Mouse (Mus musculus): ENCODE measurements around the gene Prkci. TPM values are rescaled to one million over a fixed set of nuclear protein-coding genes. Genes with fewer than 3 reads are reported as not detected.

Prkci gene
- polyA plus RNA-seq, 1 experiment from 2014 or later: 29.5 TPM

DNA sequence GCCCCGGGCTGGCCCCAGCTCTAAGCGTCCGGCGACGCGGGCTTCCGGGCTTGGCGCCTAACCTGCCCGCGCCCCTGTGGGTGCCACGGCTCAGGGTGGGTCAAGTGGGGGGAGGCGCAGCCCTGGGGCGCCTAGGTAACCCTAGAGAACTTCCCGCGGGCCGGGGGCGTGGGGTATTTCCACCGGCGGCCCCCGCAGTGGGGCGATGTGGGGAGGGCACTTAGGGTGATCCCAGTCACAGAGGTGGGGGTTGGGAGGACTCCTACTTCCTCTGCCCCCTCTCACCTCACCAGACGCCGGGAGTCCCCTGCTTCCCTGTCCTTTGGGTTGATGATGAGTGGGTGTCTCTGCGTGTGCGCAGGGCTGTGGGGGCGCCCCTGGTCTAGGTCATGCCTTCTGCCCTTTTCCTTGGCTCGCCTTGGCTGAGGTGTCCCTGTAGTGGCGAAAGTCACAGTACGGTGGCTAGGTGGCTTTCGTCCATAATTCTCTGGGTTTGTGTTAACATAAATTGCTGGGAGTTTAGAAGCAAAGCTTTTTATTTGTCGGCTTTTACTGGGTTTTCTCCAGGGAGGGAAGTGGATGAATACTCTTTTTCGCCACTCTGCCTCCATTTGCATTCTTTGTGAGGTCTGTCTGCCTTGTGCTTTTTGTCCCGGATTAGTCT lies 100.1 kb downstream of the Prkci start:
- peak overlapping the region; percentile 95 for H3K9ac ChIP-seq (ENCODE audit: low read depth, low read length)
- H3K9me3 ChIP-seq (replicated peaks; ENCODE audit: low read length): no peaks in the 10 kb centered on the region
- H3K36me3 ChIP-seq (ENCODE audit: insufficient read depth, low read length): no peaks in the 10 kb centered on the region
- ATAC-seq (replicated peaks; ENCODE audit: low FRiP score, low read depth) (peak; percentile 1; the same call in 1 of the 2 replicates), DNase-seq (ENCODE audit: low spot score) (peak; percentile 65)
- no peaks in the 10 kb centered on the region for H3K27me3 ChIP-seq (ENCODE audit: insufficient read depth, low read length)
- no peak for TF ChIP-seq CTCF (IDR thresholded peaks at IDR 0.05; ENCODE audit: low read depth)
- H3K4me3 ChIP-seq (replicated peaks; ENCODE audit: low read depth, low read length): peak overlapping the region; percentile 98
- peak overlapping the region; percentile 99 for H3K27ac ChIP-seq
- H3K4me1 ChIP-seq (replicated peaks; ENCODE audit: insufficient read depth, low read length): peaks cover 11% of the 10 kb centered on the region
- WGBS: under 1% methylated on average over 28 of the region's 33 CpGs
- H3K4me2 ChIP-seq (ENCODE audit: low read length): peak overlapping the region; percentile 86

DNA sequence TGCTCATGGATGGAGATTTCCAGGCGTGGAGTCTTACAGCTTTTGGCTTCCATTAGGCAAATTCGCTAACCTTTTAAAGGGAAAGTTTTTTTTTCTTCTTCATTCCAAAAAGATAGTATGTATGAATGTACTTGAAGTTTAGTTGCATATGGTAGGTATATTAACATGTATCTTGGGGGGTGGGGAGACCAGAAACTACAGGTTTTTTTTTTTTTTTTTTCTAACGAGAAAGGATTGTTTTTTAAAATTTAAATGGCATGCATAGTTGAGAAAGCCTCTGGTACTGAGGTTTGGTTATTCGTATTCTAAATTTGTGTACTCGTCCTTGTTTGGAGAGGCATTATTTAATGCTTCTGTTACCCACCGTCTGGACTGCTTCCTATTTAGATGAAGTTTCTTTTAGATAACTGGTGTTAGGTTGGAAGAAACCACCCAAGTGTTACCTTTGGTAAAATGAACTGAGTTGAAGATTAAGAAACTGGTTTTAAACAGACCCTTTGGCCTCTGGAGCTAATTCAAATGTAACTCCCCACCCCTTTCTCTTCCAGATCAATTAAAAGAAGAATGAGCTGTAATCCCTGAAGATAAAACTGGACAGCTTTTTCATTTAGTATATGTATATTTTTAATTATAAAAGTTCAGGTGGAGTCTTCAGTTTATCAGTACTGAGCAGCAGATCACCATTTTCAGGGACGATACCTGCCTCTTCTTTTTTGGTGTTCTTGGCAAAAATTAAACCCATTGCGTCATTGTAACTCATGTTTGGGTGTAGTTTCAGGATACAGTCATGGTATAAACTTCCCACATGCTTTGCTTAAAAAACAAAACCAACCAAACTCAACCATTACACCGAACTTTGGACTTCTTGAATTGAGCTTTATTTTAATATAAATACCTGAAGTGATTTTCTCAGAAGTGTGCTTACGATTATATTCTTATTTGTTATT lies 100.9 kb downstream of the Prkci start:
- WGBS: 39% methylated on average over 10 of the region's 10 CpGs
- Histone ChIP-seq H3K4me3 (replicated peaks; ENCODE audit: low read depth, low read length) (peak overlapping the region; percentile 98), H3K9ac (ENCODE audit: low read depth, low read length) (peak overlapping the region; percentile 95), H3K4me2 (ENCODE audit: low read length) (peak overlapping the region; percentile 86), H3K27me3 (ENCODE audit: insufficient read depth, low read length) (no peaks in the 10 kb centered on the region), H3K27ac (peak overlapping the region; percentile 99), H3K9me3 (replicated peaks; ENCODE audit: low read length) (no peaks in the 10 kb centered on the region), H3K4me1 (replicated peaks; ENCODE audit: insufficient read depth, low read length) (peaks cover 11% of the 10 kb centered on the region), H3K36me3 (ENCODE audit: insufficient read depth, low read length) (no peaks in the 10 kb centered on the region)
- DNase-seq (ENCODE audit: low spot score) (no peak), ATAC-seq (replicated peaks; ENCODE audit: low FRiP score, low read depth) (no peak)
- TF ChIP-seq CTCF (IDR thresholded peaks at IDR 0.05; ENCODE audit: low read depth): no peak

DNA sequence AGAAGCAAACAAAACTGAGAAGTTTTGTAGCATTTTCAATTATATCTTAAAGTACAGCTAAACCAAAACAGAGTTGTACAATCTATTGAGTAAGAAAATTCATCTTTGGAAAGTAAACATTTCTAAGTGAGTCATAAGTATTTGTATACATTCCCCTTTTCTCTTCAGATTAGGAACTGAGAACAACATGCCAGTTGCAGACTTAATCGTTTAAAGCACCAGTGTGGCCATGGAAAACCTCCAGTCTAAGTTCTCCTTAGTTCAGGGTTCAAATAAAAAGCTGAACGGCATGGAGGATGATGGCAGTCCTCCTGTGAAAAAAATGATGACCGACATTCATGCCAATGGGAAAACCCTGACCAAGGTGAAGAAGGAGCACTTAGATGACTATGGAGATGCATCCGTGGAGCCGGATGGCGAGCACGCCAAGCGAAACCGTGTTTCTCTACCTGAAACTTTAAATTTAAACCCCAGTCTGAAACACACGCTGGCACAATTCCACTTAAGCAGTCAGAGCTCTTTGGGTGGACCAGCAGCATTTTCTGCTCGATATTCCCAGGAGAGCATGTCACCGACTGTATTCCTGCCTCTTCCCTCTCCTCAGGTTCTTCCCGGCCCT lies 101.7 kb downstream of the Prkci start:
- Histone ChIP-seq H3K4me1 (replicated peaks; ENCODE audit: insufficient read depth, low read length) (peaks cover 11% of the 10 kb centered on the region), H3K4me2 (ENCODE audit: low read length) (peak overlapping the region; percentile 27; the same call in 1 of the 2 replicates), H3K4me3 (replicated peaks; ENCODE audit: low read depth, low read length) (no peak overlapping the region), H3K36me3 (ENCODE audit: insufficient read depth, low read length) (no peaks in the 10 kb centered on the region), H3K27ac (no peak overlapping the region), H3K9ac (ENCODE audit: low read depth, low read length) (no peak overlapping the region), H3K9me3 (replicated peaks; ENCODE audit: low read length) (no peaks in the 10 kb centered on the region), H3K27me3 (ENCODE audit: insufficient read depth, low read length) (no peaks in the 10 kb centered on the region)
- 80% methylated on average over 13 of the region's 13 CpGs for whole genome bisulfite sequencing
- no peak for TF ChIP-seq CTCF (IDR thresholded peaks at IDR 0.05; ENCODE audit: low read depth)
- ATAC-seq (replicated peaks; ENCODE audit: low FRiP score, low read depth) (no peak), DNase-seq (ENCODE audit: low spot score) (no peak)

DNA sequence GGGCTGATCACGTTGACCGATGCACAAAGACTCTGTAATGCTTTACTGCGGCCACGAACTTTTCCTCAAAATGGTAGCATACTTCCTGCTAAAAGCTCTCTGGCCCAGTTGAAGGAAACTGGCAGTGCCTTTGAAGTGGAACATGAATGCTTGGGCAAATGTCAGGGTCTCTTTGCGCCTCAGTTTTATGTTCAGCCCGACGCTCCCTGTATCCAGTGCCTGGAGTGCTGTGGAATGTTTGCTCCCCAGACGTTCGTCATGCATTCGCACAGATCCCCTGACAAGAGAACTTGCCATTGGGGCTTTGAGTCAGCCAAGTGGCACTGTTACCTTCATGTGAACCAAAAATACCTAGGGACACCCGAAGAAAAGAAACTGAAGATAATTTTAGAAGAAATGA lies 102.4 kb downstream of the Prkci start:
- no peak overlapping the region for H3K9ac ChIP-seq (ENCODE audit: low read depth, low read length)
- ATAC-seq (replicated peaks; ENCODE audit: low FRiP score, low read depth): no peak
- peak overlapping the region; percentile 27; the same call in 1 of the 2 replicates for H3K4me2 ChIP-seq (ENCODE audit: low read length)
- no peaks in the 10 kb centered on the region for H3K36me3 ChIP-seq (ENCODE audit: insufficient read depth, low read length)
- TF ChIP-seq CTCF (IDR thresholded peaks at IDR 0.05; ENCODE audit: low read depth): no peak
- no peaks in the 10 kb centered on the region for H3K9me3 ChIP-seq (replicated peaks; ENCODE audit: low read length)
- 38% methylated on average over 11 of the region's 11 CpGs for WGBS
- no peaks in the 10 kb centered on the region for H3K27me3 ChIP-seq (ENCODE audit: insufficient read depth, low read length)
- H3K4me3 ChIP-seq (replicated peaks; ENCODE audit: low read depth, low read length): no peak overlapping the region
- H3K27ac ChIP-seq: no peak overlapping the region
- DNase-seq (ENCODE audit: low spot score): no peak
- peaks cover 10% of the 10 kb centered on the region for H3K4me1 ChIP-seq (replicated peaks; ENCODE audit: insufficient read depth, low read length)

DNA sequence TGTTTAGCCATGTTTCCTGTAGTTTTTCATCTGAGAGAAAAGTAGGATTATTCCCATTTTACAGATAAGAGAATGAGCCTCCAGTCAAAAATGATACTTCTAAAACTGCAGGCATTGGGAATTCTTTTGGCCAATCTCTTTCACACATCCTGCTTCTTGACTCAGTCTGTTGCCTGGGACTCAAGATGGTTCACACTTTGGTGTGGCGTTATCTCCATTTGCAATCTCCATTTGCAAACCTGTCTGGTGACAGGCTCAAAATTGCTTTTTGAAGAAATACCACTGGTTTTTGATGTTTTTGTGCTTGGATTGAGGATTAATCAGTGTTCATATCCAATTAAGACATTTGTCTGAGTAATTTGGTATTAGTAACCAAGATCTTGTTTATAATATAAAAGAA lies 103.0 kb downstream of the Prkci start:
- H3K27ac ChIP-seq: no peak overlapping the region
- H3K27me3 ChIP-seq (ENCODE audit: insufficient read depth, low read length): no peaks in the 10 kb centered on the region
- H3K4me2 ChIP-seq (ENCODE audit: low read length): peak overlapping the region; percentile 23; the same call in 1 of the 2 replicates
- no peak overlapping the region for H3K9ac ChIP-seq (ENCODE audit: low read depth, low read length)
- no peaks in the 10 kb centered on the region for H3K36me3 ChIP-seq (ENCODE audit: insufficient read depth, low read length)
- H3K9me3 ChIP-seq (replicated peaks; ENCODE audit: low read length): no peaks in the 10 kb centered on the region
- H3K4me3 ChIP-seq (replicated peaks; ENCODE audit: low read depth, low read length): no peak overlapping the region
- TF ChIP-seq CTCF (IDR thresholded peaks at IDR 0.05; ENCODE audit: low read depth): no peak
- peaks cover 6% of the 10 kb centered on the region; the same call in 1 of the 2 replicates for H3K4me1 ChIP-seq (replicated peaks; ENCODE audit: insufficient read depth, low read length)
- ATAC-seq (replicated peaks; ENCODE audit: low FRiP score, low read depth): no peak
- no peak for DNase-seq (ENCODE audit: low spot score)
- 94% methylated on average over 1 of the region's 1 CpGs for WGBS

DNA sequence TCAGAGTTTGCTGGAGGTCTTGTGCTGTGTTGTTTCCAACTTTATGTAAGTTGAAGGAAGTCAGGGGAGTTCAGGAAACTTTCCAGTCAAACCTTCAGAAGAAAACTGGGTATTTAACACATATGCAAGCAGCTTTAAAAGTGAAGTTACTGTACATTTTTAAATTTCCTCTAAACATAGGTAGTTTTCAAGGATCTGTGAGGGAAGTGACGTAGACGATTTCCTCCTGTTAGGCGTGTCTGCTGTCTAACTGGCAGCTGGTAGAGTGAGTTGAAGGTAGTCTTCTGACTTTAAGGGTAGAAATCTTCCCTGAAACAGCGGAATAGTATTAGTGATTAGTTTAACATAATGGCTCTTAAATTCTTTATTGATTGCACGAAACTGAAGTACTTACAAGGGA lies 104.5 kb downstream of the Prkci start:
- WGBS: 75% methylated on average over 5 of the region's 5 CpGs
- ATAC-seq (replicated peaks; ENCODE audit: low FRiP score, low read depth): no peak
- no peak overlapping the region for H3K27ac ChIP-seq
- H3K36me3 ChIP-seq (ENCODE audit: insufficient read depth, low read length): no peaks in the 10 kb centered on the region
- DNase-seq (ENCODE audit: low spot score): no peak
- peak overlapping the region; percentile 31; the same call in 1 of the 2 replicates for H3K4me2 ChIP-seq (ENCODE audit: low read length)
- no peak overlapping the region for H3K4me3 ChIP-seq (replicated peaks; ENCODE audit: low read depth, low read length)
- H3K9me3 ChIP-seq (replicated peaks; ENCODE audit: low read length): no peaks in the 10 kb centered on the region
- peaks cover 10% of the 10 kb centered on the region; the same call in 1 of the 2 replicates for H3K4me1 ChIP-seq (replicated peaks; ENCODE audit: insufficient read depth, low read length)
- H3K9ac ChIP-seq (ENCODE audit: low read depth, low read length): no peak overlapping the region
- H3K27me3 ChIP-seq (ENCODE audit: insufficient read depth, low read length): no peaks in the 10 kb centered on the region
- TF ChIP-seq CTCF (IDR thresholded peaks at IDR 0.05; ENCODE audit: low read depth): no peak
